Mouse (Mus musculus) fibroblast of lung, adult 2 months (primary cell): Measurements from ENCODE around the gene Upk3a.

Source experiments
- DNase-seq: peaks from one replicate; pipeline ENCODE4 v3.0.0-alpha.2; 2011; ENCODE audit warnings: low read depth

Gene Upk3a

GRCm38 (mm10) chr15:85016951-85017664 lies at the start of gene Upk3a:
Gene Upk3a (plus strand): TSS chr15:85017141.
- DNase-seq = no peak

GRCm38 (mm10) chr15:84968534-84968933 lies 48.4 kb upstream of the Upk3a start:
- no peak for DNase-seq

- no peak for DNase-seq
Observed at GRCm38 (mm10) chr15:84972860-84973543, 43.9 kb upstream of the Upk3a start.

GRCm38 (mm10) chr15:84973544-84973871 lies 43.4 kb upstream of the Upk3a start:
- DNase-seq = no peak

- peak; percentile 78 for DNase-seq
Observed at GRCm38 (mm10) chr15:84975729-84976128, 41.2 kb upstream of the Upk3a start.

- DNase-seq = no peak
Observed at GRCm38 (mm10) chr15:84981609-84982313, 35.2 kb upstream of the Upk3a start.

GRCm38 (mm10) chr15:84982888-84983287 lies 34.1 kb upstream of the Upk3a start:
- no peak for DNase-seq

GRCm38 (mm10) chr15:84983721-84984120 lies 33.2 kb upstream of the Upk3a start:
- DNase-seq = no peak

- no peak for DNase-seq
Observed at GRCm38 (mm10) chr15:84985516-84986160, 31.3 kb upstream of the Upk3a start.

GRCm38 (mm10) chr15:84986171-84987019 lies 30.5 kb upstream of the Upk3a start:
- DNase-seq = no peak

- no peak for DNase-seq
Observed at GRCm38 (mm10) chr15:84987020-84987815, 29.7 kb upstream of the Upk3a start.

GRCm38 (mm10) chr15:84987874-84988825 lies 28.8 kb upstream of the Upk3a start, which contains the start of gene 5031439G07Rik:
Gene 5031439G07Rik (minus strand): TSS chr15:84988551.
- DNase-seq = peak; percentile 95

- no peak for DNase-seq
Observed at GRCm38 (mm10) chr15:84989098-84989497, 27.8 kb upstream of the Upk3a start.

GRCm38 (mm10) chr15:84989771-84990170 lies 27.2 kb upstream of the Upk3a start:
- DNase-seq = no peak

- no peak for DNase-seq
Observed at GRCm38 (mm10) chr15:84994498-84994897, 22.4 kb upstream of the Upk3a start.

- no peak for DNase-seq
Observed at GRCm38 (mm10) chr15:84995041-84995440, 21.9 kb upstream of the Upk3a start.

- DNase-seq = no peak
Observed at GRCm38 (mm10) chr15:84995967-84996366, 21.0 kb upstream of the Upk3a start.

GRCm38 (mm10) chr15:84997768-84998454 lies 19.0 kb upstream of the Upk3a start:
- DNase-seq = no peak

- no peak for DNase-seq
Observed at GRCm38 (mm10) chr15:84999911-85000310, 17.0 kb upstream of the Upk3a start.
